Mouse (Mus musculus) B cell, adult 2 months (primary cell): ENCODE results near the gene Gm12166.

Source experiments
- DNase-seq, 2 experiments: peaks; one replicate each; pipeline ENCODE4 v3.0.0; 2022

Gm12166 gene

GRCm38 (mm10) chr11:46052105-46052659 lies at the start of gene Gm12166:
TSS of gene Gm12166 (minus strand) at chr11:46052321.
- peak; percentile 75 to 76 for DNase-seq

GRCm38 (mm10) chr11:46097062-46097461 lies 44.9 kb upstream of the Gm12166 start:
- DNase-seq: no peak

GRCm38 (mm10) chr11:46096265-46096649 lies 44.1 kb upstream of the Gm12166 start:
- DNase-seq: no peak

- no peak for DNase-seq
These were observed 43.5 kb upstream of the Gm12166 start for GRCm38 (mm10) chr11:46095477-46096264.

GRCm38 (mm10) chr11:46092121-46092520 lies 40.0 kb upstream of the Gm12166 start:
- no peak for DNase-seq

- no peak for DNase-seq
These were observed 39.0 kb upstream of the Gm12166 start for GRCm38 (mm10) chr11:46090951-46091667.

GRCm38 (mm10) chr11:46090036-46090725 lies 38.1 kb upstream of the Gm12166 start:
- DNase-seq: no peak

- DNase-seq: no peak
These were observed 37.1 kb upstream of the Gm12166 start for GRCm38 (mm10) chr11:46089081-46089713.

- no peak for DNase-seq
These were observed 34.3 kb upstream of the Gm12166 start for GRCm38 (mm10) chr11:46086446-46086845.

- no peak for DNase-seq
These were observed 33.5 kb upstream of the Gm12166 start for GRCm38 (mm10) chr11:46085398-46086163.

- no peak for DNase-seq
These were observed 32.4 kb upstream of the Gm12166 start for GRCm38 (mm10) chr11:46084568-46084967.

GRCm38 (mm10) chr11:46083835-46084444 lies 31.8 kb upstream of the Gm12166 start:
- no peak for DNase-seq

GRCm38 (mm10) chr11:46083405-46083804 lies 31.3 kb upstream of the Gm12166 start:
- no peak for DNase-seq

- no peak for DNase-seq
These were observed 29.0 kb upstream of the Gm12166 start for GRCm38 (mm10) chr11:46081075-46081474.

GRCm38 (mm10) chr11:46077732-46078375 lies 25.7 kb upstream of the Gm12166 start:
- no peak for DNase-seq

- no peak for DNase-seq
These were observed 25.2 kb upstream of the Gm12166 start for GRCm38 (mm10) chr11:46077304-46077703.

- DNase-seq: no peak
These were observed 24.5 kb upstream of the Gm12166 start for GRCm38 (mm10) chr11:46076442-46077158.

GRCm38 (mm10) chr11:46075507-46075906 lies 23.4 kb upstream of the Gm12166 start:
- DNase-seq: no peak

- DNase-seq: no peak
These were observed 21.9 kb upstream of the Gm12166 start for GRCm38 (mm10) chr11:46073850-46074688.
